Mouse (Mus musculus): ENCODE results near the gene Nos1. TPM values are rescaled to one million over a fixed set of nuclear protein-coding genes. Genes with fewer than 3 reads are reported as not detected.

Gene Nos1
- total RNA-seq, 2 experiments from 2014 or later, result 0.28 to 0.72 TPM

- DNase-seq, result peak; percentile 24 to 32
These were observed 175.0 kb downstream of the Nos1 start for GRCm38 (mm10) chr5:117955675-117956420.

GRCm38 (mm10) chr5:117964750-117965149, 183.9 kb downstream of the Nos1 start:
- DNase-seq, result no peak

- DNase-seq, result no peak
These were observed 186.1 kb downstream of the Nos1 start for GRCm38 (mm10) chr5:117966956-117967355.

- DNase-seq, result no peak
These were observed 186.8 kb downstream of the Nos1 start for GRCm38 (mm10) chr5:117967659-117968069.

- no peak for DNase-seq
These were observed 189.0 kb downstream of the Nos1 start for GRCm38 (mm10) chr5:117969681-117970427.

- no peak for DNase-seq
These were observed 195.4 kb downstream of the Nos1 start for GRCm38 (mm10) chr5:117976263-117976656.

GRCm38 (mm10) chr5:117976657-117977500, 196.0 kb downstream of the Nos1 start, which contains the start of gene Fbxo21:
Gene Fbxo21 (plus strand): TSS chr5:117976730.
- peak; percentile 98 to 99 for DNase-seq

GRCm38 (mm10) chr5:117977501-117978158, 196.8 kb downstream of the Nos1 start:
- DNase-seq, result peak; percentile 29 to 39

GRCm38 (mm10) chr5:117978159-117978697, 197.4 kb downstream of the Nos1 start:
- no peak for DNase-seq

GRCm38 (mm10) chr5:117979082-117979481, 198.2 kb downstream of the Nos1 start:
- no peak for DNase-seq

GRCm38 (mm10) chr5:117980921-117981320, 200.1 kb downstream of the Nos1 start:
- no peak for DNase-seq

GRCm38 (mm10) chr5:117981943-117982342, 201.1 kb downstream of the Nos1 start:
- no peak for DNase-seq

- no peak for DNase-seq
These were observed 205.5 kb downstream of the Nos1 start for GRCm38 (mm10) chr5:117986327-117986726.

GRCm38 (mm10) chr5:117987891-117988290, 207.1 kb downstream of the Nos1 start:
- no peak for DNase-seq

GRCm38 (mm10) chr5:117988367-117988766, 207.5 kb downstream of the Nos1 start:
- DNase-seq, result no peak

- peak; percentile 60 to 82 for DNase-seq
These were observed 208.9 kb downstream of the Nos1 start for GRCm38 (mm10) chr5:117989773-117990172.

GRCm38 (mm10) chr5:117990957-117991356, 210.1 kb downstream of the Nos1 start:
- DNase-seq, result no peak

GRCm38 (mm10) chr5:117993550-117993949, 212.7 kb downstream of the Nos1 start:
- DNase-seq, result peak in 1 of 2 experiments; percentile 26

GRCm38 (mm10) chr5:117995372-117995901, 214.6 kb downstream of the Nos1 start:
- no peak for DNase-seq

GRCm38 (mm10) chr5:117995911-117996310, 215.1 kb downstream of the Nos1 start:
- no peak for DNase-seq

GRCm38 (mm10) chr5:117996581-117996980, 215.7 kb downstream of the Nos1 start:
- no peak for DNase-seq

Measured in heart, adult 18-20 months (tissue).